Mouse (Mus musculus) layer of hippocampus, postnatal 36 days (tissue): Measurements from ENCODE around the gene Tmem175. TPM values are rescaled to one million over a fixed set of nuclear protein-coding genes. Genes with fewer than 3 reads are reported as not detected.

Experiments
- DNase-seq, 2 experiments: peaks; one replicate each; pipeline ENCODE4 v3.0.0; 2022
- total RNA-seq, 2 experiments: library from RNA; stranded (reverse); gene quantifications; 2 replicates each; pipeline ENCODE4 v1.2.3; 2021

Gene Tmem175
- total RNA-seq, 2 experiments from 2014 or later, result 40.1 to 43.0 TPM

- DNase-seq, result no peak
Measured at GRCm38 (mm10) chr5:108678296-108678854, 48.8 kb downstream of the Tmem175 start.

- no peak for DNase-seq
Measured at GRCm38 (mm10) chr5:108679909-108680308, 50.3 kb downstream of the Tmem175 start.

- no peak for DNase-seq
Measured at GRCm38 (mm10) chr5:108680871-108681270, 51.3 kb downstream of the Tmem175 start.

DNA sequence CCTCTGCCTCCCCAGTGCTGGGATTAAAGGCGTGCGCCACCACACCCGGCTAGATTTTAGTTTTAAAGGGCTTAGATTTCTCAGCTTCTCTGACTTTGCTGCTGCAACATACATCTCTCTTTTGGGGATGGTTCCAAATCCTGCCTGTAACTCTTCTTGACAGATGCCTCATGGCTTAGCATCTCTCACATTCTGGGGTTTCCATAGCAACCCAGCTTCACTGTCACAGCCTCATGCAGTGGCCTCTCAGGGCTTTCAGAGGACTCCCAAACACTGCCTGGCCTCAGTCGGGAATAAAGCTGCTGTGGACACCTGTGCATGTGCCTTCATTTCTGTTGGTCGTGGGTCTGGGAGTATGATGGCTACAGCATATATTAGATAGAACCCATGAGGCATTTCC is 59.5 kb downstream of the Tmem175 start:
- no peak for DNase-seq

DNA sequence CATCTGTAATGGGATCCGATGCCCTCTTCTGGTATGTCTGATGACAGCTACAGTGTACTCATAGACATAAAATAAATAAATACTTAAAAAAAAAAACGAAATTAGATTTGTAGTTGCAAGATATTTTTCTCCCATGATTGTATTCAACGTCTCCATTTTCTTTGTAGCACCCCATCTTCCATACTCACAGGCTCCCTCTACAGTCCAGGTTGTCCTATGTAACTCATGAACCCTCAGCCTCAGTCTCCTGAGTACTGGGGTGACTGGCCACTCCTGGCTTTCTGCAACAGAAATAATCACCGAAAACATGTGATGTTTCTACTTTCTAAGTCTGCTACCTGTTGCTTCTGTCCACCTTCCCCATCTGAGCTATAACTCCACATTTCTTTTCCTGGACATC is 61.6 kb downstream of the Tmem175 start:
- no peak for DNase-seq

DNA sequence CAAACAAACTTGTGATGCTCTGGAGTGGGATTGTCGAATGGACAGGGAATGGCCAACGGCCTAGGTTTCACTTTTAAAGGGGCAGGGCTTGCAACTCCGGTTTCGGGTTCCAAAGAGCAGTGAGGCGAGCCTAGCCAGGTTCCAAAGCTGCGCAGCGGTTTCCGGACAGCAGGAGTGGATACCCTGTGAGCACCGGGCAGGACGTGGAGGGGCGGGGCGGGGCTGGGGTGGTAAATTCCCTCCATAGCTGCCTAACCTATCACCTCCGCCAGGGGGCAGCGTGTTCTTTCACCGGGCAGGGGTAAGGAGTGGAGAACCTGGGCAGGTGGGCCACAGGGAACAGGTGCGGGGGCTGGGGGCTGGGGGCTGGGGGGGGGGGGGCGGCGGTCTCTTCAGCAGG is 62.7 kb downstream of the Tmem175 start, which contains the start of gene Fgfrl1:
Fgfrl1 (plus strand) TSS at position 112 of the 400 bp plus-strand sequence.
- DNase-seq, result no peak

- peak; percentile 70 for DNase-seq
Measured at GRCm38 (mm10) chr5:108693872-108694288, 64.3 kb downstream of the Tmem175 start.

- DNase-seq, result peak in 1 of 2 experiments; percentile 52
Measured at GRCm38 (mm10) chr5:108694352-108695261, 65.0 kb downstream of the Tmem175 start.

DNA sequence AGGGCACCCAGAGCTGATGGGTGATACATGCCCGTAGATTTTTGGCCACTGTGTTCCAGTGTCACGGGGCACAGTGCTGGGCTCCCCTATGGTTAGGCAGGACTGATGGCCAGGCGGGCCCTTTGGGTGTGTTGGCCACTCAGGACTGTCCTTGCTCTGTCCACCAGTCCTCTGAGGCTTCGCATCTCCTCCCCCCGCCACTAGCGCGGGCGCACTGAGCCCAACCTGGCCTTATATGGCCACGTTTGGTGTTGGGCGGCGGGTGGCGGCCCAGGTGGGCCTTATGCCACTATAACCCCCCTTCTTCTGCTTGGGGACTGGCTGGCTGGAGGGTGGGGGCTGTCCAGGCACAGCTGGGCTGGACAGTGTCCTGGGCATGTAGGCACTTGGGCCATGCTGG is 66.3 kb downstream of the Tmem175 start:
- DNase-seq, result no peak

DNA sequence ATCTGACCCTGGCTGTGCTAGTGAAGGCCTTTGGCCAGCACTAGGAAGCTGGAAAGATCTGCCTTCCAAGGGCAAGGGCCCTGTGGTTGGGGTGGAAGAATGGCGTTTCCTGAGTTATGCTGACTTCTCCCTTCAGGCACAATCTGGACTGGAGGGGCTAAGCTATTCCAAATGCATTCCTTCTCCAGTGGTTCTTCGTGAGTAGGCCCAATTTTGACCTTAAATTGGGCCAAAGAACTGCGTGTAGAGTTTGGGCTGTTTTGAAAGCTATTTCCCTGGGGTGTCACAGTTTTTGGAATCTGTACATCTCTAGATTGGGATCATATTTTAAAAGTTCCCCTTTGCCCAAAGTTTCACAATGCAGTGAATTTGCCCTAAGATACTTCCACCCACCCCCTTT is 67.0 kb downstream of the Tmem175 start:
- no peak for DNase-seq

DNA sequence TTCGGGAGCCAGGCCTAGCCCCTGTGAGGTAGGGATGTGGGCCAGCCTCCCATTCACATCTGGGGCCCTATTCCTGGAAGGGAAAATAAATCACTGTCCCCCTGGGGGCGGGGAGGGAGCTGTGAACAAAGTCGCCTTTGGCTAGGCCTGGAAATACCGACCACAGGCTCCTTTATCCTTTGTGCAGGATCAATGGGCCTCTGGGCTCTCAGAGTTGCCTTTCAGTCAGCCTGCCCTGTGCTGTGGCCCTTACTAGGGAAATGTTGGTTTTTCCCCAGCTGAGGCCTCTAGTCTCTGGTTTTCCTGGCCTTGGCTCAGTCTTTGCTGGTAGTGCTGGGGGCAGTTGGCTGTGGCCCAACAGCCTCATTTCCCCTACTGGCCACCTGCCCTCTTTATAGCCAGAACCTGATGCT is 67.8 kb downstream of the Tmem175 start:
- peak; percentile 73 to 76 for DNase-seq

Other genes starting within 250 kb of the Tmem175 start
- under 1 TPM; 0.15 to 0.23 TPM for gene Pde6b, start 241.4 kb upstream of the Tmem175 start, total RNA-seq
- 100 to 1,000 TPM; 264 to 281 TPM for gene Atp5k, start 195.3 kb upstream of the Tmem175 start, total RNA-seq
- gene Mfsd7a, start 180.9 kb upstream of the Tmem175 start, total RNA-seq, result 1 to 10 TPM in 1 of 2 experiments, under 1 TPM in 1; 0.57 to 1.1 TPM
- gene Pcgf3, start 168.5 kb upstream of the Tmem175 start, total RNA-seq, result 10 to 100 TPM; 50.9 to 55.5 TPM
- 100 to 1,000 TPM; 523 to 559 TPM for gene Cplx1, start 79.7 kb upstream of the Tmem175 start, total RNA-seq
- gene Gak, start within 50 bp of the Tmem175 start, total RNA-seq, result 10 to 100 TPM; 89.4 to 97.6 TPM
- gene Idua, start 30.6 kb downstream of the Tmem175 start, total RNA-seq, result 10 to 100 TPM; 13.9 to 16.0 TPM
- 10 to 100 TPM; 52.6 to 55.0 TPM for gene Dgkq, start 39.9 kb downstream of the Tmem175 start, total RNA-seq
- 1 to 10 TPM; 1.2 TPM for gene Slc26a1, start 45.8 kb downstream of the Tmem175 start, total RNA-seq
- 10 to 100 TPM; 20.8 to 29.5 TPM for gene Fgfrl1, start 62.6 kb downstream of the Tmem175 start, total RNA-seq
- gene Rnf212, start 145.2 kb downstream of the Tmem175 start, total RNA-seq, result not detected
- gene Tmed11, start 165.6 kb downstream of the Tmem175 start, total RNA-seq, result not detected
- not detected for gene Vmn2r8, start 179.1 kb downstream of the Tmem175 start, total RNA-seq
- gene Vmn2r9, start 222.8 kb downstream of the Tmem175 start, total RNA-seq, result not detected